Mouse (Mus musculus) skeletal muscle tissue, adult 2 months (tissue): ENCODE data around the gene Pgls.

ENCODE experiments used
- DNase-seq: peaks from one replicate; pipeline ENCODE4 v3.0.0-alpha.2; 2012; ENCODE audit warnings: low read depth, low spot score

Gene Pgls

GRCm38 (mm10) chr8:71637149-71638095, 45.4 kb downstream of the Pgls start:
- no peak for DNase-seq

- DNase-seq, result no peak
Observed at GRCm38 (mm10) chr8:71638321-71638720, 46.3 kb downstream of the Pgls start.

DNA sequence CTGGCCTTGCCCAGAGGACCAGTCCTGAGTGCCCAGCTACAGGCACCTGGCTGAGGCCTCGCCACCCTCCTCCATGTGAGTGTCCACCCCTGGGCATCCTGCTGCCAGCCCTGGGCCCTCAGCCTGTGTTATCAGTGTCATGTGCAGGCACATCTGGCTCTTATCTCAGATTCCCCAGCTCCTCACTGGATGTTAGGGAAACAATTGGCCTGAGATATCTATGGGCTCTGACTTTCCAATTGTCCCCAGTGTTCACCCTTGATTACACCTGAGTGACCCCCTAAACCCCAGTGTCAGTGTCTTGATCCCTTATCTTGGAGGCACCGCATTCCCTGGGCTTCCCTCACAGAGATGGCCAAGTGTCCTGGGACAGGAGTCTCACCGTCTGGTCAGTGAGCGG, 47.3 kb downstream of the Pgls start:
- DNase-seq, result no peak

DNA sequence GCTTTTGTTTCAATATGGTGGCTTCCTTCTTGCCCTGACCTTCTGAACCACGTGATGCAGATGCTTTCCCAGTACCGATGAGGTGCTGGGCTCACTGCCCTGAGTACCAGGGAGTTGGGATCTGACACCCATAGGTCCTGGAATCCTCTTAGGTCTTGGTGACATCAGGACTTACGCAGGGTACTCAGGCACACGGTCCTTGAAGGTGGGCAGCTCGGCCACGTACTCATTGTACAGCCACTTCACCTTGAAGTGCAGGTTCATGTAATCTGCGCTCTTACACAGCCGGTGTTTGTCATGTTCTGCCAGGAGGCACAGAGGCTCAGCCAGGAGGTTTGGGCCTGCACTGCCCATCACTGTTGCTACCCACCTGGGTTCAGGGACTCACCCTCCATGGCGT, 53.5 kb downstream of the Pgls start:
- DNase-seq, result no peak
